Comparison of ENCODE assay signal across 16 mouse cellular contexts in genomic region chr11:8586996-8587644, GRCm38 (mm10).
DNase-seq lines count a peak whose midpoint lies in the region; ATAC-seq and TF ChIP-seq lines count a peak whose summit lies in the region.
"Had no signal": no experiment of that assay in that cellular context is flagged by ENCODE, and none has a peak within 500 bp of the region (broad histone marks: within the 10 kb centered on the region; RNA-seq: fewer than 3 reads in every experiment).

No protein-coding gene starts in this region.

- no peak overlapping the region for H3K4me3 ChIP-seq in lung, embryonic 14.5 days (ENCODE audit: low read depth, low read length)
- no peak overlapping the region for H3K4me3 ChIP-seq in embryonic facial prominence, embryonic 13.5 days
- H3K4me3 ChIP-seq: left cerebral cortex, adult 2 months; limb, embryonic 13.5 days; myocyte had no signal

- ATAC-seq in frontal cortex, adult (ENCODE audit: low TSS enrichment) = 0 out of 2 replicates have a peak, but pooled peaks have one; percentile 15
- ATAC-seq in lung, embryonic 14.5 days (ENCODE audit: insufficient read depth) = peak; percentile 67
- no peak for ATAC-seq in embryonic facial prominence, embryonic 13.5 days (ENCODE audit: insufficient number of reproducible peaks, insufficient read depth, low FRiP score, low TSS enrichment, low read depth)
- no peak for ATAC-seq in monocyte, adult 5-6 weeks (replicated peaks; ENCODE audit: insufficient number of reproducible peaks, low FRiP score, low TSS enrichment, poor library complexity, severe bottlenecking)

- WGBS in lung, embryonic 14.5 days = 42% methylated on average over 10 of the region's 10 CpGs
- WGBS in embryonic facial prominence, embryonic 13.5 days = 58% methylated on average over 10 of the region's 10 CpGs

- no peak overlapping the region for H3K4me2 ChIP-seq in lung, embryonic 14.5 days
- no peak overlapping the region for H3K4me2 ChIP-seq in embryonic facial prominence, embryonic 13.5 days
- H3K4me2 ChIP-seq: limb, embryonic 13.5 days had no signal

- no peaks in the 10 kb centered on the region for H3K9me3 ChIP-seq in lung, embryonic 14.5 days (ENCODE audit: low read depth, low read length)
- H3K9me3 ChIP-seq in embryonic facial prominence, embryonic 13.5 days = no peaks in the 10 kb centered on the region
- H3K9me3 ChIP-seq: limb, embryonic 13.5 days had no signal

- H3K9ac ChIP-seq in lung, embryonic 14.5 days = no peak overlapping the region
- H3K9ac ChIP-seq in embryonic facial prominence, embryonic 13.5 days = no peak overlapping the region
- H3K9ac ChIP-seq: limb, embryonic 13.5 days had no signal

- no peaks in the 10 kb centered on the region for H3K27me3 ChIP-seq in lung, embryonic 14.5 days (ENCODE audit: insufficient read depth, low read length)
- no peaks in the 10 kb centered on the region for H3K27me3 ChIP-seq in embryonic facial prominence, embryonic 13.5 days
- H3K27me3 ChIP-seq: limb, embryonic 13.5 days had no signal

- peaks cover 18% of the 10 kb centered on the region; the same call in 1 of the 2 replicates for H3K36me3 ChIP-seq in lung, embryonic 14.5 days (ENCODE audit: insufficient read depth)
- peaks cover 33% of the 10 kb centered on the region for H3K36me3 ChIP-seq in embryonic facial prominence, embryonic 13.5 days

- no peak for TF ChIP-seq CTCF in lung, embryonic 14.5 days (IDR thresholded peaks at IDR 0.05; ENCODE audit: low read depth)

- peaks cover 21% of the 10 kb centered on the region; the same call in 1 of the 2 replicates for H3K4me1 ChIP-seq in lung, embryonic 14.5 days (ENCODE audit: insufficient read depth)
- peaks cover 46% of the 10 kb centered on the region for H3K4me1 ChIP-seq in embryonic facial prominence, embryonic 13.5 days

- H3K27ac ChIP-seq in lung, embryonic 14.5 days (ENCODE audit: low read depth) = peak overlapping the region; percentile 63; the same call in 1 of the 2 replicates
- H3K27ac ChIP-seq in embryonic facial prominence, embryonic 13.5 days = peak overlapping the region; percentile 11; the same call in 1 of the 2 replicates
- H3K27ac ChIP-seq: left cerebral cortex, adult 2 months; limb, embryonic 13.5 days had no signal

- DNase-seq in frontal cortex, postnatal 14 days (ENCODE audit: low spot score in 2 of 2) = no peak
- DNase-seq in lung, embryonic 14.5 days = peak; percentile 57
- no peak for DNase-seq in lung, postnatal 25 days (ENCODE audit: low spot score)
- peak; percentile 89 for DNase-seq in ES-CJ7 (ENCODE audit: low read depth, low spot score)
- DNase-seq in gastrocnemius, adult 18-20 months (ENCODE audit: low spot score) = no peak
- DNase-seq: adrenal gland, adult 8-10 months; gastrocnemius, postnatal 25 days; heart, postnatal 10 days; kidney, adult 11 months; right cerebral cortex, postnatal 14 days had no signal

Comparison
In these comparisons a context has a peak if more than half of its experiments do, and no peak if none do; other contexts are left out.
1. DNase-seq: peak in lung, embryonic 14.5 days (single experiment) and ES-CJ7 (single experiment); none in frontal cortex, postnatal 14 days (0 of 2), lung, postnatal 25 days (single experiment) and gastrocnemius, adult 18-20 months (single experiment).
2. ATAC-seq: peak in frontal cortex, adult (single experiment) and lung, embryonic 14.5 days (single experiment); none in embryonic facial prominence, embryonic 13.5 days (single experiment) and monocyte, adult 5-6 weeks (single experiment).